Mouse (Mus musculus) leukemia stem cell, adult 10-12 weeks (primary cell): Measurements from ENCODE around the gene Vmn1r44. TPM values are rescaled to one million over a fixed set of nuclear protein-coding genes. Genes with fewer than 3 reads are reported as not detected.

Source experiments
- polyA plus RNA-seq: library from polyadenylated mRNA; stranded (reverse); fragments of >175 nt; gene quantifications from 2 replicates; pipeline ENCODE4 v1.2.3, GENCODE M21; 2012; ENCODE audit warnings: low replicate concordance

Gene Vmn1r44
- not detected in 2 replicates for polyA plus RNA-seq

GRCm38 (mm10) chr6:89883360-89883759 lies at the start of gene Vmn1r44:
Gene Vmn1r44 (plus strand): TSS chr6:89883660.

DNA sequence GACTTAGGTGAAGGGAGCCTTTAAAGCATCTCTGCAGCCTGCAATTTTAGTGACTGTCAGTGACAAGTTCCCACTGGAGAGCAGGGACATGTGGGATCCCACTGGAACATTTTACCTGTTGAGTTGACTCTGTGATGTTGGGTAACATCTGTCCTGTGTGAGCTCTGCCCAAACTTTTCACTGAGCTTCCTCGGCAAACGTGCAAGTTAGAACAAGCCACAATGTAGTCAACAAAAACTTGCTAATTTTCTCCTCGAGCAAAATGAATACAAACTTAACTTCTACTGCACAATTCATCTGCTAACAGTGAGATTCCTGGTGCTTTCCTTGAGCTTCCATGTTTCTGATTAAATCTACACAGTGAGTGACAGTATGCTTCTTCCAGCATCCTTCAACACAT lies 7.1 kb upstream of the Vmn1r44 start, which contains the start of the genes Vmn1r42 and Vmn1r43:
TSS of gene Vmn1r42 (minus strand) at position 101 of the 400 bp plus-strand sequence.
TSS of gene Vmn1r43 (minus strand) at position 101 of the 400 bp plus-strand sequence.

GRCm38 (mm10) chr6:89940498-89940897 lies 57.0 kb downstream of the Vmn1r44 start, which contains the start of gene Vmn1r45:
Gene Vmn1r45 (minus strand): TSS chr6:89940598.

Other genes with a start within 250 kb of the Vmn1r44 start
- 3.2 and 3.9 TPM in 2 replicates for gene Txnrd3, start 239.7 kb upstream of the Vmn1r44 start, polyA plus RNA-seq
- not detected in 2 replicates for gene Vmn1r40, start 176.1 kb upstream of the Vmn1r44 start, polyA plus RNA-seq
- gene Vmn1r41, start 142.9 kb upstream of the Vmn1r44 start, polyA plus RNA-seq, result 0.18 TPM in 1 of 2 replicates, not detected in the other
- not detected in 2 replicates for gene Vmn1r42, start 7.2 kb upstream of the Vmn1r44 start, polyA plus RNA-seq
- not detected in 2 replicates for gene Vmn1r43, start 7.2 kb upstream of the Vmn1r44 start, polyA plus RNA-seq
- gene Vmn1r45, start 56.9 kb downstream of the Vmn1r44 start, polyA plus RNA-seq, result 0.08 TPM in 1 of 2 replicates, not detected in the other
- not detected in 2 replicates for gene Vmn1r46, start 85.7 kb downstream of the Vmn1r44 start, polyA plus RNA-seq
- gene Vmn1r47, start 132.5 kb downstream of the Vmn1r44 start, polyA plus RNA-seq, result not detected in 2 replicates
- gene Vmn1r48, start 153.2 kb downstream of the Vmn1r44 start, polyA plus RNA-seq, result not detected in 2 replicates
- gene Vmn1r49, start 194.8 kb downstream of the Vmn1r44 start, polyA plus RNA-seq, result not detected in 2 replicates
- gene Vmn1r50, start 217.8 kb downstream of the Vmn1r44 start, polyA plus RNA-seq, result not detected in 2 replicates
- not detected in 2 replicates for gene Vmn1r51, start 238.9 kb downstream of the Vmn1r44 start, polyA plus RNA-seq